Mouse (Mus musculus) macrophage (primary cell): ENCODE data around the gene Prdx5. TPM values are rescaled to one million over a fixed set of nuclear protein-coding genes. Genes with fewer than 3 reads are reported as not detected.
A peak's percentile ranks its signal among the peaks of the same experiment; 100 is the strongest.

Experiments used
- H3K27ac ChIP-seq: fragments of 350-480 bp; formaldehyde crosslinking; 2 replicates; pipeline ENCODE4 v1.9.0; 2021
- H3K36me3 ChIP-seq: fragments of 350-480 bp; formaldehyde crosslinking; 2 replicates; pipeline ENCODE4 v1.9.0; 2021; ENCODE audit errors: inconsistent target
- H3K4me3 ChIP-seq: fragments of 350-480 bp; formaldehyde crosslinking; 2 replicates; pipeline ENCODE4 v1.9.0; 2021; ENCODE audit errors: inconsistent target
- H3K79me2 ChIP-seq: fragments of 350-480 bp; formaldehyde crosslinking; 2 replicates; pipeline ENCODE4 v1.9.0; 2021; ENCODE audit errors: inconsistent target
- whole genome bisulfite sequencing: methylation state at CpG from one replicate; pipeline ENCODE4 v1.1.7; 2026; ENCODE audit warnings: inconsistent platforms; ENCODE audit not compliant: missing documents; 5-methylcytosine and 5-hydroxymethylcytosine counted together
- polyA plus RNA-seq: library from polyadenylated mRNA; stranded (reverse); fragments of 250-400 nt; gene quantifications from 3 replicates; pipeline ENCODE4 v1.2.4, GENCODE M21; 2018; ENCODE audit warnings: inconsistent platforms

The Prdx5 gene
- polyA plus RNA-seq, 1 experiment from 2014 or later, result 147 TPM

DNA sequence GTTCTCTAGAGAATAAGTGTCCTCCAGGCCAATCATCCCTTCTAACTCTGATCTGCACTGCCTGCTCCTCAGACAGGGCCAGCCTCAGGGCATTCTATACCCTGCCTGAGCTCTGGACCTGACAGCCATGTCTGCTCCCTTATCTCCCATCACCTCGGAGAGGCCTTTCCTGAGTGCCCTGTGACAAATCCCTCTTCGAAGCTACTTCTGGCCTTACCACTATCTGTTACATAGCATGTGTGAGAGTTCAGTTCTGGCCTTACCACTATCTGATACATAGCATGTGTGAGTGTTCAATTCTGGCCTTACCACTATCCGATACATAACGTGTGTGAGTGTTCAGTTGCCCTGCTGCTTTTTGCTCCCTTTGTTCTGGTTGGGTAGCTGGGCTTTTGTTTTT, 5.4 kb upstream of the Prdx5 start:
- WGBS, result 98% methylated on average over 4 of the region's 4 CpGs
- H3K79me2 ChIP-seq, result peaks cover 95% of the 10 kb centered on the region
- H3K27ac ChIP-seq, result no peak overlapping the region
- peaks cover 38% of the 10 kb centered on the region; the same call in 1 of the 2 replicates for H3K36me3 ChIP-seq
- no peak overlapping the region for H3K4me3 ChIP-seq

GRCm38 (mm10) chr19:6914540-6914939, 4.6 kb upstream of the Prdx5 start:
- WGBS, result 97% methylated on average over 9 of the region's 9 CpGs
- H3K36me3 ChIP-seq, result peaks cover 38% of the 10 kb centered on the region; the same call in 1 of the 2 replicates

GRCm38 (mm10) chr19:6913991-6914390, 4.1 kb upstream of the Prdx5 start:
- Histone ChIP-seq H3K27ac (no peak overlapping the region), H3K79me2 (peaks cover 86% of the 10 kb centered on the region), H3K36me3 (peaks cover 37% of the 10 kb centered on the region; the same call in 1 of the 2 replicates), H3K4me3 (no peak overlapping the region)
- 94% methylated on average over 10 of the region's 11 CpGs for WGBS

More at GRCm38 (mm10) chr19:6914540-6914939, 4.6 kb upstream of the Prdx5 start:
- H3K79me2 ChIP-seq, result peaks cover 87% of the 10 kb centered on the region
- no peak overlapping the region for H3K4me3 ChIP-seq
- no peak overlapping the region for H3K27ac ChIP-seq

GRCm38 (mm10) chr19:6913036-6913435, 3.1 kb upstream of the Prdx5 start:
- Histone ChIP-seq H3K27ac (no peak overlapping the region), H3K36me3 (peaks cover 28% of the 10 kb centered on the region; the same call in 1 of the 2 replicates), H3K4me3 (no peak overlapping the region), H3K79me2 (peaks cover 86% of the 10 kb centered on the region)
- 86% methylated on average over 6 of the region's 6 CpGs for WGBS

DNA sequence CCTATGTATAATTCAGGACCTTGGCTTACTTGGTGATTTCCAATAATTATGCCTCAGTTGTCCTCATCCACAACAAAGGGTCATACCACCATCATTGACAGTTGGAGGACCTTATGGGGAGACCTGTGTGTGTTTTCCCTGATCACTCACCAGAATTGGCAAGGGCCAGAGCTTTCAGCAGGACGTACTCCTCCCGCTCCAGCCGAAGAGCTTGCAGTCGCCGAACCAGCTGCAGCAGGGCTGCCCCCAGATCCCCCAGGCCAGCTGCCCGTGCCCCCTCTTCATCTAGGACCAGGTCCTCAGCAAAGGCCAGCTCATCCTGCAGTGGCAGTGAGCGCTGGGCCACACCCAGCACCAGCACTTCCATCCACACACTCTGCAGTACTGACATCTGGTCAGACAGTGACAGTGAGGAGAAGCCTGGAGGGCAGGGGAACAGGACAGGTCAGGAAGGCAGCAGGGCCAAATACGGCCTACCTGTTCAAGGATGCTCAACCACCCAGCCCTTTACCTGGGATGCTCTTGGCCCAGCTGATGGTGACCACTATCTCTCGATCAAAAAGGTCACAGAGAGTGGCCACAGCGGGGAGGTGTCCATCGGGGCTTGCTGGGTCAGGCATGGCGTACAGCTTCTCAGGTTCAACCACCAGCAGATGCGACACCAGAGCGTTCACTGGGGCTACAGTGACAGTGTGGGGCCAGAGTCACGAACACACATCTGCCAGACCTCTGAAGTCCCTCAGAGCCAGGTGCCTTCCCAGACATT, 2.5 kb upstream of the Prdx5 start:
- H3K4me3 ChIP-seq, result no peak overlapping the region
- H3K27ac ChIP-seq, result no peak overlapping the region
- peaks cover 28% of the 10 kb centered on the region; the same call in 1 of the 2 replicates for H3K36me3 ChIP-seq
- 94% methylated on average over 15 of the region's 15 CpGs for WGBS
- H3K79me2 ChIP-seq, result peaks cover 86% of the 10 kb centered on the region

GRCm38 (mm10) chr19:6911101-6912074, 1.5 kb upstream of the Prdx5 start:
- Histone ChIP-seq H3K79me2 (peaks cover 84% of the 10 kb centered on the region), H3K4me3 (peak overlapping the region; percentile 95), H3K27ac (peak overlapping the region; percentile 21), H3K36me3 (peaks cover 38% of the 10 kb centered on the region)
- 88% methylated on average over 18 of the region's 19 CpGs for WGBS

DNA sequence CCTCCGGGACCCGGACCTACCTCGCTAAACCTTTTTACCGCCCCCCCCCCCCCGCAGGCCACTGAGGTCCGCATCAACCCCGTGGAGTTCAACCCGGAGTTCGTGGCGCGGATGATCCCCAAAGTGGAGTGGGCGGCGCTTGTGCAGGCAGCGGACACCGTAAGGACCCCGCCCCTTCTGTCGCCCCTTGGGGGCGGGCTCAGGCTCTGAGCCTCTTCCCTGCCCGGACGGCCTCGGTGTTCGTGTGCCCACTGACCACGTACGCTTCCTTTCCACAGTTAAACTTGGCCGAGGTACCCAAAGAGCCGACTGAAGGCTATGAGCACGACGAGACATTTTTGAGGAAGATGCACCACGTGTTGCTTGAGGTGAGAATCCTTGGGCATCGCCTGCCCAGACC, 400 bp upstream of the Prdx5 start:
- Histone ChIP-seq H3K27ac (peak overlapping the region; percentile 98), H3K79me2 (peaks cover 73% of the 10 kb centered on the region), H3K36me3 (peaks cover 41% of the 10 kb centered on the region), H3K4me3 (peak overlapping the region; percentile 95)
- WGBS, result 2% methylated on average over 28 of the region's 30 CpGs

DNA sequence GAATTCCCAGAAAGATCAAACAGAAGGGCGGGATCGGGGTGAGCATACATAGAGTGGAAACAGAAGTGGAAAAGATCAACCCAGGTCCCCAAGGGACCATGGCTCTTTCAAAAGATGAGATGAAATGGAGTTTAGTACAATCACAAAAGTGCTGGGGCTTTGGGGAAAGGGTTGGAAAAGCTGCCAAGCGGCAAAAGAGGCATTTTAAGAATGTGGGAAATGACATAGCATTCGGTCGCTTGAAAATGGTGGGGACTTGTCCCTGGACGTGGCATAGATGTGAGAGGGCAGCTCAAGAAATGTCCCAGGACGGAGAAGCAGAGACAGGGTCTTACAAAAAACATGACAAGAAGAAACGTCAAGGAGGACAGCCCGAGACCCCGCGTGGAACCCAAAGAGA, 885 bp downstream of the Prdx5 start:
- WGBS, result 6% methylated on average over 11 of the region's 11 CpGs
- Histone ChIP-seq H3K36me3 (peaks cover 36% of the 10 kb centered on the region), H3K4me3 (peak overlapping the region; percentile 95), H3K27ac (peak overlapping the region; percentile 98), H3K79me2 (peaks cover 60% of the 10 kb centered on the region)

GRCm38 (mm10) chr19:6907811-6908540, 1.9 kb downstream of the Prdx5 start:
- H3K36me3 ChIP-seq, result peaks cover 26% of the 10 kb centered on the region
- H3K4me3 ChIP-seq, result peak overlapping the region; percentile 95
- peak overlapping the region; percentile 98 for H3K27ac ChIP-seq
- 48% methylated on average over 7 of the region's 7 CpGs for WGBS
- H3K79me2 ChIP-seq, result peaks cover 49% of the 10 kb centered on the region

DNA sequence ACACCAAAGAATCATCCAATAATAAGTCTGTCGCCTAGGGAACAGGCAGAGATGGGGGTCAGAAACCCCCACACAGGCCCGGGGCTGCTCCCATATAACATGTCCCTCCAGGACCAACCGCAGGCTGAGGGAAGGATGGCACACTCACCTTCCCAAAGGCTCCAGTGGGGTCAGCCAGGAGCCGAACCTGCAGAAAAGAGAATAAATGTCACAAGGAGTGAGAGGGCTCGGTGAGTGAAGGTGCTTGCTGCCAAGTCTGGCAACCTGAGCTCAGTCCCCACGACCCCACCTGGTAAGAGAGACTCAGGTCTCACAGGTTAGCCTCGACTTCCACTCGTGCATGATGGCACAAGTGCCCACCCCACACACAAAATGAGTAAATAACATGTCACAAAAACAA, 2.8 kb downstream of the Prdx5 start:
- H3K4me3 ChIP-seq, result no peak overlapping the region

DNA sequence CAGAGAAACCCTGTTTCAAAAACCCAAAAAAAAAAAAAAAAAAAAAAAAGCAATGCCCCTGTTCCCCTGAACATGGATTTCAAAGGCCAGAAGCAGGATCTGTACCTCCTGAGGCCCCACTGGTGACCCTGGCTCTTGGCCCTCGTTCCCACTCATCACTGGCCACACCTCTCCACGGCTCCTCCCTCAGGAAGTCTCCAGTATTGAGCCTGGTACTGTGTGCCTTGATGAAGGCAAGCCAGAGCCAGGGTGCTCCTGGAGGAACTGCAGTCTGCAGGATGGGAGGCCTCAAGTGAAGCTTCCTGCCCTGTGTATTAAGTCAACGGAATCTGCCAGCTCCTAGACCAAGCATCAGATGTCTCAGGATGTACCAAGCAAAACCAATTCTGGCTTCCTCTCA, 3.7 kb downstream of the Prdx5 start:
- no peak overlapping the region for H3K4me3 ChIP-seq
- H3K27ac ChIP-seq, result no peak overlapping the region
- peaks cover 32% of the 10 kb centered on the region for H3K79me2 ChIP-seq
- peaks cover 15% of the 10 kb centered on the region for H3K36me3 ChIP-seq
- WGBS, result 81% methylated on average over 3 of the region's 3 CpGs

More for the DNA sequence above, 2.8 kb downstream of the Prdx5 start:
- Histone ChIP-seq H3K27ac (peak overlapping the region; percentile 98; the same call in 1 of the 2 replicates), H3K79me2 (peaks cover 41% of the 10 kb centered on the region), H3K36me3 (peaks cover 18% of the 10 kb centered on the region)
- WGBS, result 92% methylated on average over 6 of the region's 8 CpGs

DNA sequence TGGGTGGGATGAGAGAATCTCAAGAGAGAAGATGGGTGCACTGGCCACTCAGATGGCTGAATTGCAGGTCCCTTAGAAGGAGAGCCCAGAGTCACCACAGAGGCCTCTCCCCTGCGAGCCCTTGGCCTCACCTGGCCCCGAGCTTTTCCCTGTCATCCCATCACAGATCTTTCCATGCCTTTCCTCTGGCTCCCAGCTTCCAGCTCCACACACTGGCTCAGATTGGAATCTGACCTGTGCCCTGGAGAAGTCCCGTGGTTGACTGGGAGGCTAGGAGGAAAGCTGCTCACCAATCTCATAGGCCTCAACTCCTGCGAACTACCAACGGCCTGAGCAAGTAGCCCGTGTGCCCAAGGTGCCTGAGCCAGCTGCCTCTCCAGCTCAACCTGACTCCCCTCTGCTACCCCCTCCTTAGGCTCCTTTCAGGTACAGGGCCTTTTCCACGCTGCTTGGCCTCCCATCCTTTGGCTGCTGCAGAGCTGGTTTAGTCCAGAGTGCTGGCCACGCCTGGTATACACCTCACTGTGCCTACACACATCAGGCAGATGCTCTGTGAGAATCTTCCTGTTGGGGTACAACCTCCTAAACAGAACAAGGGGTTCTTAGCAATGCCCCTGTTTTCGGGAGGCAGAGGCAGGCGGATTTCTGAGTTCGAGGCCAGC, 4.3 kb downstream of the Prdx5 start:
- H3K79me2 ChIP-seq, result peaks cover 28% of the 10 kb centered on the region
- no peak overlapping the region for H3K4me3 ChIP-seq
- 90% methylated on average over 7 of the region's 11 CpGs for WGBS
- peaks cover 13% of the 10 kb centered on the region for H3K36me3 ChIP-seq
- no peak overlapping the region for H3K27ac ChIP-seq

GRCm38 (mm10) chr19:6904846-6905245, 5.1 kb downstream of the Prdx5 start:
- Histone ChIP-seq H3K27ac (no peak overlapping the region), H3K4me3 (no peak overlapping the region), H3K36me3 (peaks cover 13% of the 10 kb centered on the region), H3K79me2 (peaks cover 28% of the 10 kb centered on the region)
- WGBS, result 69% methylated on average over 2 of the region's 2 CpGs

DNA sequence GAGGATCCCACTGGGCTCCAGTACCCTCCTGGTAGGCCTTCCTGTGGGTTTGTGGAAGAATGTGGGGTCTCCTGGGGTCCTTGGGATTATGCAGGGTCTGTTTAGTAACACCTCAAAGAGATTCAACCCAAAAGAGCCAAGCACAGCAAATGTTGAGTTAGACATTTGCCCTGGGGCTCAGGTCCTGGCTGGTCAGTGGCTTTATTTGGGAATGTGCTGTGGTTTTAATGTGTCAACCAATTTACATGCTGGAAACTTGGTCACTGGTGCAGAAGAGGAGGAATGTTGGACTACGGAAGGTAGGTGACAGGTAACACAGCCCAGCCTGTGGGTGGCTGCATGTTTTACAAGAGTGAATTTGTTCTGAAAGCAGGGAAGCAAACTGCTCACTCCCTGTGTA, 6.9 kb downstream of the Prdx5 start:
- Histone ChIP-seq H3K79me2 (peaks cover 14% of the 10 kb centered on the region), H3K27ac (no peak overlapping the region), H3K4me3 (no peak overlapping the region), H3K36me3 (peaks cover 13% of the 10 kb centered on the region)
- 81% methylated on average over 1 of the region's 1 CpGs for WGBS
